Mouse (Mus musculus): ENCODE data around the gene Lnp1.
A peak's percentile ranks its signal among the peaks of the same experiment; 100 is the strongest.
"Not testable (repeated sequence)": the region's sequence is repeated elsewhere in the genome, so short reads cannot be mapped to it uniquely, and the experiment has no call there.

The Lnp1 gene

GRCm38 (mm10) chr16:56928023-56928422, at the start of gene Lnp1:
Lnp1 (minus strand) TSS chr16:56928061.
- no peak for DNase-seq

- DNase-seq: peak; percentile 4
These were observed 46.8 kb upstream of the Lnp1 start for GRCm38 (mm10) chr16:56974646-56975045.

- not testable (repeated sequence) for DNase-seq
These were observed 30.4 kb upstream of the Lnp1 start for GRCm38 (mm10) chr16:56958311-56958710.

- DNase-seq: no peak
These were observed 21.2 kb upstream of the Lnp1 start for GRCm38 (mm10) chr16:56949085-56949484.

GRCm38 (mm10) chr16:56942341-56942740, 14.5 kb upstream of the Lnp1 start:
- DNase-seq: no peak

GRCm38 (mm10) chr16:56920102-56920657, 7.7 kb downstream of the Lnp1 start:
- no peak for DNase-seq

GRCm38 (mm10) chr16:56917230-56917629, 10.6 kb downstream of the Lnp1 start:
- no peak for DNase-seq

GRCm38 (mm10) chr16:56908986-56909385, 18.9 kb downstream of the Lnp1 start:
- no peak for DNase-seq

GRCm38 (mm10) chr16:56902206-56902605, 25.7 kb downstream of the Lnp1 start:
- not testable (repeated sequence) for DNase-seq

GRCm38 (mm10) chr16:56891583-56891982, 36.3 kb downstream of the Lnp1 start:
- DNase-seq: no peak

- no peak for DNase-seq
These were observed 41.2 kb downstream of the Lnp1 start for GRCm38 (mm10) chr16:56886616-56887116.

- DNase-seq: peak; percentile 53
These were observed 41.8 kb downstream of the Lnp1 start, which contains the start of gene Tmem45a for GRCm38 (mm10) chr16:56885824-56886615. Tmem45a (minus strand) TSS chr16:56886166.

- DNase-seq: no peak
These were observed 43.0 kb downstream of the Lnp1 start for GRCm38 (mm10) chr16:56884811-56885210.

- no peak for DNase-seq
These were observed 54.5 kb downstream of the Lnp1 start for GRCm38 (mm10) chr16:56873410-56873809.

- DNase-seq: no peak
These were observed 57.4 kb downstream of the Lnp1 start for GRCm38 (mm10) chr16:56870458-56870857.

GRCm38 (mm10) chr16:56868361-56868760, 59.5 kb downstream of the Lnp1 start:
- DNase-seq: no peak

- no peak for DNase-seq
These were observed 60.3 kb downstream of the Lnp1 start for GRCm38 (mm10) chr16:56867591-56867990.
